ENCODE assay signal across 18 mouse cellular contexts in the genomic region with DNA sequence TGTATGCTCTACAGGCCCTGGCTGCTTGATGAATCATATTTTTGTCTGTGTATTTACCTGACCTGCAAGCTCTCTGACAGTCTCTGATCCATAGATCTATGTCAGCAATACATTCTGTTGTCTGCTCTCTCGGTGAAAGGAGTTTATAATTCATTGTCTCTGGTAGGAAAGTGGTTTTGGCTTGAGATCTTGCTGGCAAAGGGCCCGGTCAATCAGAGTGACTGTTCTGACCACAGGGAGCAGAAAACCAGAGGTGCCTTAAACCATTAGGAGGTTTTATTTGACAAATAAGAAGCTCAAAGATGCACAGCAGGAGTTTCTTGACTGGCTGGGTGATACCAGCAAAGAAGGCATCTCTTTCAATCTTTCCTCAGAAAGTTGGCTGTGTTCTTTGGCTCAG.
DNase-seq lines count a peak whose midpoint lies in the region; ATAC-seq and TF ChIP-seq lines count a peak whose summit lies in the region.
"Had no signal": no experiment of that assay in that cellular context is flagged by ENCODE, and none has a peak within 500 bp of the region (broad histone marks: within the 10 kb centered on the region; RNA-seq: fewer than 3 reads in every experiment).

No protein-coding gene starts in this region.

- H3K4me1 ChIP-seq in hindbrain, postnatal 0 days (ENCODE audit: insufficient read depth, low read length): no peaks in the 10 kb centered on the region
- H3K4me1 ChIP-seq in hindbrain, embryonic 14.5 days (replicated peaks; ENCODE audit: control insufficient read depth, insufficient read depth, low read length): no peaks in the 10 kb centered on the region
- H3K4me1 ChIP-seq in forebrain, embryonic 15.5 days: no peaks in the 10 kb centered on the region

- WGBS in hindbrain, postnatal 0 days: 32% methylated on average over 2 of the region's 2 CpGs
- WGBS in hindbrain, embryonic 14.5 days: 45% methylated on average over 2 of the region's 2 CpGs
- WGBS in forebrain, embryonic 15.5 days: 58% methylated on average over 2 of the region's 2 CpGs

- H3K36me3 ChIP-seq in hindbrain, postnatal 0 days (ENCODE audit: insufficient read depth, low read length): no peaks in the 10 kb centered on the region
- H3K36me3 ChIP-seq in hindbrain, embryonic 14.5 days (replicated peaks; ENCODE audit: control insufficient read depth, insufficient read depth): no peaks in the 10 kb centered on the region
- no peaks in the 10 kb centered on the region for H3K36me3 ChIP-seq in forebrain, embryonic 15.5 days
- H3K36me3 ChIP-seq: G1E; limb, embryonic 13.5 days; neural tube, embryonic 12.5 days had no signal

- peak; percentile 13 for DNase-seq in adrenal gland, postnatal 10 days
- DNase-seq in adrenal gland, postnatal 4 days (ENCODE audit: low spot score in 2 of 2): no peak
- peak; percentile 24 for DNase-seq in hindbrain, postnatal 0 days (ENCODE audit: low spot score)
- no peak for DNase-seq in hindbrain, embryonic 14.5 days (ENCODE audit: low spot score)
- peak; percentile 97 for DNase-seq in 3T3-L1 (ENCODE audit: low read depth, low spot score)
- DNase-seq in adrenal gland, postnatal 36 days: peak; percentile 18 to 25
- no peak for DNase-seq in urinary bladder, postnatal 14 days (ENCODE audit: low spot score)
- DNase-seq: embryo, embryonic 11 days; heart, adult 11 months; midbrain, embryonic 14.5 days; thymus, postnatal 25 days had no signal

- no peak for ATAC-seq in hindbrain, postnatal 0 days
- ATAC-seq in hindbrain, embryonic 14.5 days (ENCODE audit: low FRiP score): no peak
- no peak for ATAC-seq in forebrain, embryonic 15.5 days (replicated peaks)
- ATAC-seq: activated CD4-positive, CD25-positive, alpha-beta regulatory T cell, adult 4 months had no signal

- no peaks in the 10 kb centered on the region for H3K27me3 ChIP-seq in hindbrain, postnatal 0 days (ENCODE audit: insufficient read depth, low read length)
- no peaks in the 10 kb centered on the region for H3K27me3 ChIP-seq in hindbrain, embryonic 14.5 days (ENCODE audit: control insufficient read depth, insufficient read depth, low read length)
- no peaks in the 10 kb centered on the region for H3K27me3 ChIP-seq in forebrain, embryonic 15.5 days
- H3K27me3 ChIP-seq: limb, embryonic 13.5 days; neural tube, embryonic 12.5 days had no signal

- no peak overlapping the region for H3K4me2 ChIP-seq in hindbrain, postnatal 0 days (ENCODE audit: low read depth, low read length)
- H3K4me2 ChIP-seq in hindbrain, embryonic 14.5 days (replicated peaks): no peak overlapping the region
- H3K4me2 ChIP-seq in forebrain, embryonic 15.5 days (replicated peaks): no peak overlapping the region
- H3K4me2 ChIP-seq: limb, embryonic 13.5 days; neural tube, embryonic 12.5 days had no signal

- no peak for TF ChIP-seq CTCF in hindbrain, postnatal 0 days (IDR thresholded peaks at IDR 0.05; ENCODE audit: low read depth)

- H3K9me3 ChIP-seq in hindbrain, postnatal 0 days (ENCODE audit: low read length): no peaks in the 10 kb centered on the region
- H3K9me3 ChIP-seq in hindbrain, embryonic 14.5 days (ENCODE audit: control insufficient read depth, low read length): no peaks in the 10 kb centered on the region
- H3K9me3 ChIP-seq in forebrain, embryonic 15.5 days: no peaks in the 10 kb centered on the region
- H3K9me3 ChIP-seq: G1E; limb, embryonic 13.5 days; neural tube, embryonic 12.5 days had no signal

- no peak overlapping the region for H3K9ac ChIP-seq in hindbrain, postnatal 0 days (replicated peaks; ENCODE audit: low read length)
- no peak overlapping the region for H3K9ac ChIP-seq in hindbrain, embryonic 14.5 days
- no peak overlapping the region for H3K9ac ChIP-seq in forebrain, embryonic 15.5 days (replicated peaks)
- H3K9ac ChIP-seq: limb, embryonic 13.5 days; neural tube, embryonic 12.5 days had no signal

- H3K4me3 ChIP-seq in hindbrain, postnatal 0 days (ENCODE audit: low read length): no peak overlapping the region
- H3K4me3 ChIP-seq in hindbrain, embryonic 14.5 days (replicated peaks; ENCODE audit: low read length): no peak overlapping the region
- H3K4me3 ChIP-seq in forebrain, embryonic 15.5 days: no peak overlapping the region
- H3K4me3 ChIP-seq: erythroblast, embryonic 14.5 days; limb, embryonic 13.5 days; neural tube, embryonic 12.5 days had no signal

- no peak overlapping the region for H3K27ac ChIP-seq in hindbrain, postnatal 0 days
- no peak overlapping the region for H3K27ac ChIP-seq in hindbrain, embryonic 14.5 days
- no peak overlapping the region for H3K27ac ChIP-seq in forebrain, embryonic 15.5 days (replicated peaks)
- H3K27ac ChIP-seq: limb, embryonic 13.5 days; macrophage; neural tube, embryonic 12.5 days had no signal

Comparison
In these comparisons a context has a peak if more than half of its experiments do, and no peak if none do; other contexts are left out.
1. DNase-seq: peak in adrenal gland, postnatal 10 days (single experiment), hindbrain, postnatal 0 days (single experiment), 3T3-L1 (single experiment) and adrenal gland, postnatal 36 days (2 of 2); none in adrenal gland, postnatal 4 days (0 of 2), hindbrain, embryonic 14.5 days (single experiment) and urinary bladder, postnatal 14 days (single experiment).